Mouse (Mus musculus) C2C12 (cell line): ENCODE results near the gene Eif2ak2.

Experiments
- CTCF ChIP-seq: IDR thresholded peaks from one replicate; pipeline ENCODE4 v1.5.1; 2011; ENCODE audit not compliant: control insufficient read depth, insufficient read depth, insufficient read length
- USF1 ChIP-seq: IDR thresholded peaks from one replicate; pipeline ENCODE4 v1.6.1; 2011; ENCODE audit warnings: low read depth, mild to moderate bottlenecking, control low read depth, moderate library complexity

- TF ChIP-seq CTCF: no peak
- TF ChIP-seq USF1: no peak
Measured at GRCm38 (mm10) chr17:78903158-78903557, 20.8 kb upstream of the Eif2ak2 start.
